Mouse (Mus musculus) small intestine, adult 2 months (tissue): Measurements from ENCODE around the gene Crtc3. TPM values are rescaled to one million over a fixed set of nuclear protein-coding genes. Genes with fewer than 3 reads are reported as not detected.

ENCODE experiments used
- H3K27ac ChIP-seq: fragments of 200-500 bp; 2 replicates; pipeline ENCODE4 v1.5.1; 2012; ENCODE audit warnings: low read depth, low read length, control low read depth, inconsistent platforms; ENCODE audit not compliant: insufficient read depth
- H3K27me3 ChIP-seq: fragments of 200-500 bp; 2 replicates; pipeline ENCODE4 v1.6.1; 2012; ENCODE audit warnings: mild to moderate bottlenecking, moderate library complexity, low read length, inconsistent platforms; ENCODE audit not compliant: control insufficient read depth, insufficient read depth
- H3K36me3 ChIP-seq: fragments of 200-500 bp; 2 replicates; pipeline ENCODE4 v1.6.1; 2012; ENCODE audit warnings: mild to moderate bottlenecking, low read length, control low read depth, inconsistent platforms; ENCODE audit not compliant: control insufficient read depth, insufficient read depth
- H3K4me1 ChIP-seq: fragments of 200-500 bp; 2 replicates; pipeline ENCODE4 v1.6.1; 2012; ENCODE audit warnings: low read length, inconsistent platforms, mixed read lengths; ENCODE audit not compliant: control insufficient read depth, insufficient read depth, insufficient read length
- H3K4me3 ChIP-seq: fragments of 200-500 bp; 2 replicates; pipeline ENCODE4 v1.5.1; 2012; ENCODE audit warnings: low read depth, mild to moderate bottlenecking, control low read depth, inconsistent platforms, low read length, moderate library complexity
- CTCF ChIP-seq: fragments of 200-500 bp; IDR thresholded peaks from 2 replicates; pipeline ENCODE4 v1.5.1; 2012; ENCODE audit warnings: low read depth, mild to moderate bottlenecking, control low read depth, inconsistent platforms, low read length, moderate library complexity, mixed read lengths; ENCODE audit not compliant: insufficient replicate concordance, insufficient read length; ENCODE audit errors: extremely low read depth
- POLR2A ChIP-seq: fragments of 200-500 bp; IDR thresholded peaks from 2 replicates; pipeline ENCODE4 v1.6.1; 2012; ENCODE audit warnings: low read depth, mild to moderate bottlenecking, control low read depth, inconsistent platforms, low read length, moderate library complexity
- WGBS: fragments of 180-500 bp; shearing (Covaris S2); methylation state at CpG from one replicate; pipeline ENCODE4 v1.1.7; 2018; 5-methylcytosine and 5-hydroxymethylcytosine counted together
- polyA plus RNA-seq: library from polyadenylated mRNA; depleted of rRNA; stranded (reverse); fragments of >200 nt; gene quantifications from 2 replicates; pipeline ENCODE4 v1.2.3, GENCODE M21; 2012

Gene Crtc3
- polyA plus RNA-seq, 1 experiment, result 15.7 TPM

DNA sequence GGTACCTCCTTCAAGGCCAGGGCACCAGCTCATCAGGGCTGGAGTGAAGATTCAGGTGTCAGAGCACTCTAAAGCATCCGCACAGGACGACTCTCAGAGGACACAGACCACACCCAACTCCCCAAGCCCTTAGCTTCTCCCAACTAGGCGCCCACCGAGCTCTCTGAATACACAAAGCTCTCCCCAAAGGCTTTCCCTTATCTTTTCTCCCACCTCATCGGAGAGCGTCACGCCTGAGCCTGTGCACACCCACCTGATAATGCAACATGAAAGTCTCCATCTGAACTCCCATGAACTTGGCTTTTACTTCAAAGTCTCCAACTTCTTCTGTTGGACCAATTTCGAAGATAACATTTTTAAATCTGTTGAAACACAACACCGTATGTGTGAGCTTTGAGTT is 28.1 kb upstream of the Crtc3 start:
- peaks cover 79% of the 10 kb centered on the region for H3K36me3 ChIP-seq
- no peaks in the 10 kb centered on the region for H3K27me3 ChIP-seq
- H3K4me3 ChIP-seq, result no peak overlapping the region
- no peak overlapping the region for H3K27ac ChIP-seq
- H3K4me1 ChIP-seq, result no peaks in the 10 kb centered on the region
- TF ChIP-seq CTCF (no peak), POLR2A (no peak)
- WGBS, result 84% methylated on average over 9 of the region's 9 CpGs

DNA sequence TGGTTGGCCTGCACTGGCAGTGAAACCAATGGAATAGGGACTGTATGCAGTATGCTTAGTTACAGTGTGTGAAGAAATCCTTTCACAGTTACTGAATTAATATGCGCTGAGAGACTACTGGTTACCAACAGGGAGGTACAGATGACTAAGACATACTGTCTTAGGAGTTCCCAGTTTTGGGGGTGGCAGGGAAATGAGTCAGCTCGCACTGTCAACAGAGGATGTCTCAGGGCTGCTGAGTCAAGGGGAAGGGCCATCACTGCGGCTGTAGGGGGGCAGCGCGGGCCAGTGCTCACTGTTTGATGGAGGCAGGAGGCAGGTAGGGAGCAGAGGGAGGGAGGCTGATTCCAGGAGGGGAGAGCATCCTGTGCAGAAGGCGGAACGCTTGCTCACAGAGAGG is 26.6 kb upstream of the Crtc3 start:
- H3K4me3 ChIP-seq, result no peak overlapping the region
- no peaks in the 10 kb centered on the region for H3K27me3 ChIP-seq
- WGBS, result 89% methylated on average over 7 of the region's 7 CpGs
- TF ChIP-seq POLR2A (no peak), CTCF (no peak)
- H3K27ac ChIP-seq, result no peak overlapping the region
- H3K4me1 ChIP-seq, result no peaks in the 10 kb centered on the region
- H3K36me3 ChIP-seq, result peaks cover 69% of the 10 kb centered on the region

DNA sequence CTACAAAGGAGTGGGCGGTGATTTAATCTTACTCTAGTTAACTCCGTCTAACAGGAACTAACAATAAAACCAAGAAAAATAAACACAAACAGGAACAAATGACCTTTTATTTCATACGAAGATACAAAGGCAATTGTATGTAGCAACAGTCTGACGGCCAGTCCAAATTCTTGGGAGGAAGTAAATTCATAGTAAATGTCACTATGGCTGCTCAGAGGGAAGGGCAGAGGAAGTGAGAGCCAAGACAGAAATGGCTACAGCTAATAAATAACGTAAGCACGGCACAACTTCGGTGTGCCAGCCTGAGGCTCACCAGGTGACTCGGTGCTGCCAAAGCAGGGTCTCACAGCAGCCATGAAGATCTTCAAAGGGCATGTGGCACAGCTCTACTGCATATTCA is 22.8 kb upstream of the Crtc3 start:
- TF ChIP-seq POLR2A (no peak), CTCF (no peak)
- Histone ChIP-seq H3K27ac (no peak overlapping the region), H3K4me1 (no peaks in the 10 kb centered on the region), H3K27me3 (no peaks in the 10 kb centered on the region), H3K36me3 (peaks cover 41% of the 10 kb centered on the region), H3K4me3 (no peak overlapping the region)
- 62% methylated on average over 8 of the region's 8 CpGs for WGBS

DNA sequence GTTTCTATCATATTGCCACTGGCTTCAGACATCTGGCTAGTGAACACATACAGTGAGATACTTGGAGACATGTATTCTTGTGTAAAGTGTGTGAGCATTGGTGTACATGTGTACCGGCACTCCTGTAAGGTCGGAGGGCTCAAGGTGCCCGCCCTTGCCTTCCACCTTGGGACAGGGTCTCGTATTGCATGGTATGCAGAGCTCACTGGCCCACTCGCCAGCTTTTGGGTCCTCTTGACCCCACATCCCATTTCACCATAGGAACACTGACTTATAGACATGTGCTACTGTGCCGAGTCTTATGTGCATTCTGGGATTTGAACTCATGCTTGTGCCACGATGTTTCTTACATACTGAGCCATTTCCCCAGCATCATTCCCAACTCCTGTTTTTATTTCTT is 21.7 kb upstream of the Crtc3 start:
- TF ChIP-seq CTCF, result no peak
- TF ChIP-seq POLR2A, result no peak
- Histone ChIP-seq H3K4me3 (no peak overlapping the region), H3K27me3 (no peaks in the 10 kb centered on the region), H3K27ac (no peak overlapping the region), H3K36me3 (peaks cover 32% of the 10 kb centered on the region), H3K4me1 (no peaks in the 10 kb centered on the region)
- 97% methylated on average over 7 of the region's 7 CpGs for WGBS

DNA sequence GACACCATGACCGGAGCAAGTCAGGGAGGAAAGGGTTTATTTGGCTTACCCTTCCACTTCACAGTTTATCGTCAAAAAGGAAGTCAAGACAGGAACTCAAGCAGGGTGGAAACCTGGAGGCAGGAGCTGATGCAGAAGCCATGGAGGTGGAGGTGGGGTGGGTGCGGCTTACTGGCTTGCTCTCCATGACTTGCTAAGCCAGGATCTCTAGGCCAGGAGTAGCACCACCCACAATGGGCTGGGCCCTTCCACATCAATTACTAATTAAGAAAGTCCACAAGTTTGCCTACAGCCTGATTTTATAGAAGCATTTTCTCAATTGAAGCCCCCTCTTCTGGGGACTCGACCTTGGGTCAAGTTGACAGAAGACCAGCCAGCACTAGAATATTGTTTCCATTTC is 15.4 kb upstream of the Crtc3 start:
- no peak overlapping the region for H3K27ac ChIP-seq
- no peaks in the 10 kb centered on the region for H3K4me1 ChIP-seq
- H3K4me3 ChIP-seq, result no peak overlapping the region
- 76% methylated on average over 4 of the region's 4 CpGs for WGBS
- H3K27me3 ChIP-seq, result no peaks in the 10 kb centered on the region
- TF ChIP-seq POLR2A (no peak), CTCF (no peak)
- H3K36me3 ChIP-seq, result no peaks in the 10 kb centered on the region

DNA sequence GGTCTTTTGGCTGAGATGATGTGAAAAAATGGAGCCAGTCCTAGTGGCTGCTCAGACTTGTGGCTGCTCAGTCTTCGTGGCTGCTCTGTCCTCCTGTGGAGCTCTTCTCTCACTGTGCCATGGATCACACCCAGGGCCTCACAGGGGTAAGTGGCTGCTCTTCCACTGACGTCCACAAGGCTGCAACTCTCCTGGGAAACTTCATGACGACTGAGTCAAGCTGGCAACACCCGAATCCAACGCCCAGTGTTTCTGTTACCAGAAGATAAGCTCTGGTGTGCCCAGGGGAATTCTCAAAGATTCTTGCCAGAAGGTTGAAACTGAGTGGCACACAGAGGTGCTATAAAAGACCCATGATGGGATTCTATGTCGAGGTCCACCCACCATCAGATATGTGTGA is 13.8 kb upstream of the Crtc3 start:
- Histone ChIP-seq H3K4me3 (no peak overlapping the region), H3K27me3 (no peaks in the 10 kb centered on the region), H3K27ac (no peak overlapping the region), H3K4me1 (no peaks in the 10 kb centered on the region), H3K36me3 (no peaks in the 10 kb centered on the region)
- 55% methylated on average over 6 of the region's 6 CpGs for whole genome bisulfite sequencing
- TF ChIP-seq CTCF (no peak), POLR2A (no peak)

DNA sequence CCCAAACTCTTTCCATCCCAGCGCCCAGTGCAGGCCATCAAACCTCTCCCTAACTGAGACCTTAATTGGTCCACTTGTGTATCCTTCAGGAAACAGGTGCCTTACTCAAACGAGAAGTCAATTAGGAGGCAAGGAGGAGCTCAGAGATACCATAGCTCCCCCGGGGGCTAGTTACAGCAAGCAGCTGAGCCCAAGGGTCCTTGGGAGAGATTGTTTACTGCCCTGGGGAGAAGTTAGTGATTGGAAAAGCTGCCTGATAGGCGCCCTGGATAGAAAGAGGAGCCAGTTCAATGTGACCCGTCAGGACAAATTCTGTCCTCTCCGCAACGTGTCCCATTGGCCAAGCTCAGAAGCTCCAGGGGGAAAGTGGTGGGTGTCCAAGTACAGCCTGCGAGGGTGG is 11.0 kb upstream of the Crtc3 start:
- no peaks in the 10 kb centered on the region for H3K36me3 ChIP-seq
- no peaks in the 10 kb centered on the region for H3K4me1 ChIP-seq
- no peak overlapping the region for H3K4me3 ChIP-seq
- no peaks in the 10 kb centered on the region for H3K27me3 ChIP-seq
- no peak for TF ChIP-seq CTCF
- no peak for TF ChIP-seq POLR2A
- WGBS, result 62% methylated on average over 8 of the region's 8 CpGs
- no peak overlapping the region for H3K27ac ChIP-seq

DNA sequence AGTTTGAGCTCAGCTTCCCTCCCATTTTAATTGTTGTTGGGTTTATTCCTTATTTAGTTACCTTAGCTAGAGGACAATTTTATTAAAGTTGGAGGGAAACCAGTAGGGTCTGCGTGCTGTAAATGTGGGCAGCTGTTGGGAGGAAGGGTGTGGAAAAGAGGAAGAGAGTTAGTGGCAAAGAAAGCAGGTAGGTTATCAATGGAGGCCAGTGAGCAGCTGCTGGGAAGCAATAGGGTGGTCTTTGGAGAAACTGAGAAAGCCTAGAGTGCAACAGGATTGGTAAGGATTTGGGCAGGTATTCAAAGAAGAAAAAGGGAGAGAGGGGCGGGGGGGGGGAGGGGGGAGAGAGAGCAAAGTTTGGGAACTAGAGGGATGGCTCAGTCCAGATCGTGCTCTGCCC is 10.3 kb upstream of the Crtc3 start:
- no peaks in the 10 kb centered on the region for H3K36me3 ChIP-seq
- no peak overlapping the region for H3K27ac ChIP-seq
- H3K4me3 ChIP-seq, result no peak overlapping the region
- H3K27me3 ChIP-seq, result no peaks in the 10 kb centered on the region
- 65% methylated on average over 3 of the region's 3 CpGs for WGBS
- no peak for TF ChIP-seq CTCF
- TF ChIP-seq POLR2A, result no peak
- no peaks in the 10 kb centered on the region for H3K4me1 ChIP-seq
